Mouse (Mus musculus): ENCODE measurements around the gene Ctdsp2.
A peak's percentile ranks its signal among the peaks of the same experiment; 100 is the strongest.

Ctdsp2 gene

DNA sequence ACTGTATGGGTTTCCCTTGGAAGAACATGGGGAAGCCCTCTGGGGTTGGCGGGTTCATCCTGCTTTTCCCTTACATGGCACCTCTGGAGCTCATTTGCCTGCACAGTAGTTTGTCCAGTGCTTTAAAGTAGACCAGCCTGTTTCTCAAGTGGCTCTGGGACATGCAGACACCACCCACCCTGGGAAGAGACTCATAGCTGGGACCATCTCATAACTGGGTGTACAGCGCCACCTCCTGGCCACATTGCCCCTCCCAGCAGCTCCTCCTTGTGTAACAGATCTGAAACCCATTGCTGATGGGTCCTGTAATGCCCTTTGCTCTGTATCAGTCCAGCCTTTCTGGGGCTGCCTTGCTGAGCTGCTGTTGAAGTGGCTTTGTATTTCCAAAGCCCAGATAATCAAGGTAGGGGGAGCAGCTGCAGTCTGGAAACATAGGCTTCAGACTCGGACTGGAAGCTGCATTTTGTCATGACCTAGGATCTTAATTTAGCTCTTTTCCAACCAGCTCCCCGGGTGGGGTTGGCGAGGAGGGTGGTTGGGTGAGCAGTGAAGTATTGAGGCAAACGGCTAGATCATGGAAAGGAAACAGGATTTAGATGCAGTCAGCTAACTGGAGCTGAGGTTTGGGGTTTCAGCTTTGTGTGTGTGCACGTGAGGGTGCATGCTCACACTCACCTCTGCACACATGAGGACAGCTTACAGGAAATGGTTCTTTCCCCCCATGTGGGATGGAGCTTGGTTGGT, 12.0 kb downstream of the Ctdsp2 start:
- DNase-seq (ENCODE audit: low spot score) = peak; percentile 84

DNA sequence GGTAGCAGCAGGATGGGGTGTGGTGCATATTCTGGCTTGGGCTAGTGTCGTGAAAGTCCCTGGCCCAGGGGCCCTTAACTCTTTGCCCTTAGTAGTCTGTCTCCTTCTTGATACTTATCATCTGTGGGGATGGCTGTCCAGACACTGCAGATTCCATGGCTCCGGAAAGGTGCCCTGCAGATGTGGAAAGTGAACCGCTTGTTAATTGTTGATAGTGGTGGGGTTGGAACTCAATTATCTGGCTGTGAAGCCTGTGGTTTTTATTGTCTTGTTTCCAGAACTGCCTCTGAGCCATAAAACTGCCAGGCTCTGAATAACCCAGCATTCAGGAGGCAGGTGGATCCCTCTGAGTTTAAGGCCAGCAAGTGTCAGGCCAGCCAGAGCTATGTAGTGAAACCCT, 13.2 kb downstream of the Ctdsp2 start:
- no peak for DNase-seq (ENCODE audit: low spot score)

DNA sequence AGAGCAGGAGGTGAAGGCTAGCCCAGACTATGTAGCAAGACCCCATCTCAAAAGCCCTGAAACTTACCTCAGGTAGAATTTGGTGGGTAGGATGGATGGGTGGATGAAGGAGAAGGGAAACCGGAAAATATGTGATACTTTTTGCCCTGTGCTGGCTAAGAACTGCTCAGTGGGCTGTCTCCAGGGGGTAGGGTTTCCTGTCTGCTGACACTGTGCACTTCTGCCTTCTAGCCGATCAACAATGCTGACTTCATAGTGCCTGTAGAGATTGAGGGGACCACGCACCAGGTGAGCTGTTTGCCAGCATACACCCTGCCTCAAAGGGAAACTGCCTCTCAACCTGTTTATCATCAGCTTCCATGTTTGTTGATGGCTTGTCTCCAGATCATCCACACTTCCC, 15.1 kb downstream of the Ctdsp2 start:
- DNase-seq (ENCODE audit: low spot score) = no peak

DNA sequence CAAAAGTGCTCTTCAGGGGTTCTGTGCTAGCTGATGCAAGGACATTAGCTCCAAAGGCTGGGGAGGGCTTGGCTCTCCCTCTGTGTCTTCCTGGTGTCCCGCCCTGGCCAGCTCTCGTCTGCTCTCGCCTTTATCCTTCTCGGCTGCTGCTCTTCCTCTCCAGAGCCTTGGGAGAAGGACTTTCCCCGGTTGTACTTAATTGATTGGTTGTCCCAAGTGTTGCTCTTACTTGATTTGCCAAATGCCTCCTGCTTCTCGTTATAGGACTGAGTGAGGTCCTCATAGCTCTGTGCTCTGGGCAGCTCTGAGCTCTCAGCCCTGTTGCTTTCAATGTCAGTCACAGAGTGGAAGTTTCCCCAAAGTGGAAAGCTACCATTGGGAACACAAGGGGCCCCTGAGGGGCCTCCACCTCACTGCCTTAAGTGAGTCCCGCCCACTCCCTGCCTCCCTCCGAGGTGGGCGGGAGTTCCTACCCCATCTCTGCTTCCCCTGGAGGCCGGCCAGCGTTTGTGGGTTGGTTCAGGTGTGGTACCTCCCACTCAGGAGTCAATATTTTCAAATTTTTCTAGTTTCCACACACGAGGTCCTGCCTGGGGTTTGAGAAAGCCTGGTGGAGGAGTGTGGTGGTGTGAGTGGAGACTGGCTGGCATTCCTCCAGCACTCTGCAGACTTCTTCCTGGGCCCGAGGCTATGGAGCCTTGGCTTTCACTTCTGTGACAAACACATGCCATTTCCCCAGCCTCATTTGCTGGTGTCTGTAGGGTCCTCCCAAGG, 19.0 kb downstream of the Ctdsp2 start:
- DNase-seq (ENCODE audit: low spot score) = no peak

DNA sequence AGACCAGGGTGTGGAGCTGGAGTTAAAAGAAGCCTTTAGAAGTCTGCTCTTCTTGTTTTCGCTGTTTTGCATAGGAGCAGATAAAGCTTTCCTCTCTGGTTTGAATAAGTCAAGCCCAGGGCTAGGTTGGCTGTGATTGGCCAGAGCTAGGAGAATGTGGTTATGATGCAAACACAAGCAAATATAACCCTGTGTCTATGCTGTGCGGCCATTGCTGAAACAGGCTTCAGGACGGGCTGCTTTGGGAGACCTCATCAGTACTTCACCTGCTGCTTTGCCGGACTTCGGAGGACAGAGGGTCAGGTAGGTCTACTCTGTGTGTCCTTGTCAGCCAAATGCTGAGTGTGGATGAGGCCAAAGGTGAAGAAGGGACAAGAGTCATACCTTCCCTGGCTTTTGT, 22.0 kb downstream of the Ctdsp2 start, which contains the start of gene Avil:
Avil (plus strand) TSS at position 181 of the 400 bp plus-strand sequence.
- DNase-seq (ENCODE audit: low spot score) = no peak

DNA sequence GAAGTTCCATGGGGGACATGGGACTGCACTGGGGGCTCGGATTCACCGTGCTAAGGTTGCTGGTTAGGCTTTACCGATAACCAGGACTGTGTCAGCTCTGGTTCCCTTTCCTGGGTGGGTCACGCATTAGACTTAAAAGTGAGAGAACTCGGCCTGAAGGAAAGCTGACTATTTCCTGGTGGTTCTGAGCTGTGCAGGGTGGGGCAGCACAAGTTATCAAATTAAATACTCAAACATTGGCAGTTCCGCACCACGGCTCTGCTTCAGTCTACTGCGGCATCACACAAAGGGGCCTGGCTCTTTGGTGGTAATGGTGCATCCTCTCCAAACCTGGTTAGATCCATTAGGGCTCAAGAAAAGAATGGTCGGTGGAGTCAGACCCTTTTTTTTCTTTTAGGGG, 22.8 kb downstream of the Ctdsp2 start:
- DNase-seq (ENCODE audit: low spot score) = no peak

DNA sequence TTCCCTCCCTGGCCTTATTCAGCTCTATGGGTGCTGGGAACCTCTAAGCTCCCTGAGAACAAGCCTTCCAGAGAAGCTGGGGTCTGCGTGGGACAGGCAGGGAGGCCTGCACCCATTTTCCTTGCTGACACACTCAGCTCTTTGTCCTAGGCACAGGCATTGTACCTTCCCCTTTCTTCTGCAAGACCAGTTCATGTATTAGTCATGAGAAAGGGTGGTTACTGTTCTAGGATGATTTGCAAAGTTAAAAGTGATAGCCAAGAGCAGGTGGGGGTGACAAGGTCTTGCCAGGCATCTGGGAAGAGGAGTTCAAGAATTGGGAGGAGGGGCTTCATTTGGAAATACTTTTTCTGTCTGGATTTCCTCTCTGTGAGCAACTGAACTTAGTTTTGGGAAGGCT, 23.5 kb downstream of the Ctdsp2 start:
- DNase-seq (ENCODE audit: low spot score) = no peak

DNA sequence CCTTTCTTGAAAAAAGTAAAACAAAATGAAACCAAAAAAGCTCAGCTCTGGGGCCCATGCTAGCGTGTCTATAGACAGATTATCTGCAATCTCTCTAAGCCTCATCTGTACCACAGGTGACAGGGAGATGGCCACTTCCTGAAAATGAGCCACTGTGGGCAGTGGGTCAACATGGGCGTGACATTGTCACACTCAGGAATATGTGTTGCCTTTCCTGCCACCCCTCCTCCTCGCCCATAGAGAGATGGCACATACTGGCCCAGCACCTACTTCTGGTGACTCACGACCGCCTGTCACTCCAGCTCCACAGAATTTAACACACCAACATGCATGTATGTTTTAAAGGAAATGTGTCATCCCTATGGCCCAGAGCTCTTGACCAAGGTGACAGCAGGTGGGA, 24.2 kb downstream of the Ctdsp2 start:
- DNase-seq (ENCODE audit: low spot score) = no peak

DNA sequence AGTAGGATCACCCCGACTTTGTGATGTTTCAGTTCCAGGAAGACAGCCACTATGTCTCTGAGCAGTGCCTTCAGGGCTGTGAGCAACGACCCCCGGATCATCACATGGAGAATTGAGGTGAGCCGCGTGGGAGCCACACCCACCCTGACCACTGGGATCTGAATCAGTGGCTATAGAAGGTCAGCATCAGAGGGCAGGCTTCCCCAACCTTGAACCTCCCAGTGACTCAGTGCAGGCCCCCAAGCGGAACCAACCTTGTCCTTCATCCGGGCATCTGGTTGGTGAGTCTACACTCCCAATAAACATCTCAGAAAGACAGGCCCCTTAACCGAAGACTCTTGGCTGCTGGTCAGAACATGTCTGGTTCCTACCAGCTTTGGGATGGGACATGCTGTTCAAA, 24.8 kb downstream of the Ctdsp2 start:
- no peak for DNase-seq (ENCODE audit: low spot score)

DNA sequence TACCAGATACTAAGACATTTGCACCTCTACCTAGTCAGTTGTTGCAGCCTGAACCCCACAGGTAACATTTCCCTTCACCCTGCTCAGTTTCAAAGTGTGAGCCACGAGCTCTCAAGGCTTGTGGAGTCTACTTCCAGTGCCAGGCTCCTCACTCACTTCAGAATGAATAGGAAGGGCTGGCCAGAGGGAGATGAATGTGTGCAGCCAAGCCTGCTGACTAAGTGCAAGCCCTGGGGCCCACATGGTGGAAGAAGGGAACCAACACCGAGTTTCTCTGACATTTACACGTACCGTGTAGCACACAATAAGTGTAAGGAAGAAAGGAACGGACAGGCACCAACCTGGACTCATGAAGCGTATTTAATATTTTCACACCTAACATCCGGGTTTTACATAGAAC, 25.3 kb downstream of the Ctdsp2 start:
- DNase-seq (ENCODE audit: low spot score) = no peak

DNA sequence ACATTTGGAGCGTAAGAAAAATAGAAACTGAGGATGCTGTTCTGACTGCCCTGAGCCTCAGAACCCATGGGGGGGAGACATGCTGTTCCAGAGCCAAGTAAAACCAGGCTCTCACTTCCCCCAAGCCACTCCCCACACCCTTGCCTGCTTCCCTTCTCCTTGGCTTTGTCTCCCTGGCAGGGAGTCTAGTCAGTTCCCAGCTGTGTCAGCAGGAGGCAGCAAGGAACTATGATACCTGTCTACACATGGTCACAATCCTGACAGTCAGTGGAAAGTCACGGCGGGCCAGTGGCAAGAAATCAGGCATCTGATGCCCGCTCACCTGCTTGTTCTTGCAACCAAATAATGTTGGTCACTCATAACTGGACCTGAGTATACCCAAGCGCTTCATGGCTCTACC, 38.0 kb downstream of the Ctdsp2 start:
- no peak for DNase-seq (ENCODE audit: low spot score)

DNA sequence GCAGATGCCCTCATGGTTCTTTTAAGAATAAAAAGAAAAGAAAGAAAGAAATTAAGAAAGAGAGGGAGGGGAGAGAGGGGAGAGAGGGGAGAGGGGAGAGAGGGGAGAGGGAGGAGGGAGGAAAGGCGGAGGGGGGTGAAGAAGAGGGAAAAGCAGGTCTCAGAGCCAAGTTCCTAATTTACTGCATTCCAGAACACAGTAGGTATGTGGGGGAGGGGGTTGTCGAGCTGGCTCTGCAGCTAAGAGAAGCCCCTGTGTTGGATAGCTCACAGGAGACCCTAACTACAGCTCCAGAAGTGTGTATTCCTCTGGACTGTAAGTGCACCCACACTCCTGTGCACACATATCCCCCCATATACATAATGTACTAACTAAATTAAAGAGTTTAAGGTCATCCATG, 38.6 kb downstream of the Ctdsp2 start:
- no peak for DNase-seq (ENCODE audit: low spot score)

DNA sequence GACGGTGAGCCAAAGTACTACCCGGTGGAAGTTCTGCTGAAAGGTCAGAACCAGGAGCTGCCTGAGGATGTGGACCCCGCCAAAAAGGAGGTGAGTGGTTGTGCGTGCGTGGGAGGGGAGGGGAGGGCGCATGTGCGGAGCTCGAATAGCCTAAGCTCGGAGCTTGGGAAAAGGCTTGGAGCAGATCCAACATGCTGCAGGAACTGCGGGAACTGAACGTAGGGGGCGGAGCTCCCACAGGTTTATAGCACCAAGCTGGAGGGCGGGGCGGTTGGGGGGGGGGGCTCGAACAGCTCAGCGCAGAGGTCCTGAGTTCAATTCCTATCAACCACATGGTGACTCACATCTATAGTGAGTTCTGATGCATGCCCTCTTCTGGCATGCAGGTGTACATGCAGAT, 39.9 kb downstream of the Ctdsp2 start:
- no peak for DNase-seq (ENCODE audit: low spot score)

DNA sequence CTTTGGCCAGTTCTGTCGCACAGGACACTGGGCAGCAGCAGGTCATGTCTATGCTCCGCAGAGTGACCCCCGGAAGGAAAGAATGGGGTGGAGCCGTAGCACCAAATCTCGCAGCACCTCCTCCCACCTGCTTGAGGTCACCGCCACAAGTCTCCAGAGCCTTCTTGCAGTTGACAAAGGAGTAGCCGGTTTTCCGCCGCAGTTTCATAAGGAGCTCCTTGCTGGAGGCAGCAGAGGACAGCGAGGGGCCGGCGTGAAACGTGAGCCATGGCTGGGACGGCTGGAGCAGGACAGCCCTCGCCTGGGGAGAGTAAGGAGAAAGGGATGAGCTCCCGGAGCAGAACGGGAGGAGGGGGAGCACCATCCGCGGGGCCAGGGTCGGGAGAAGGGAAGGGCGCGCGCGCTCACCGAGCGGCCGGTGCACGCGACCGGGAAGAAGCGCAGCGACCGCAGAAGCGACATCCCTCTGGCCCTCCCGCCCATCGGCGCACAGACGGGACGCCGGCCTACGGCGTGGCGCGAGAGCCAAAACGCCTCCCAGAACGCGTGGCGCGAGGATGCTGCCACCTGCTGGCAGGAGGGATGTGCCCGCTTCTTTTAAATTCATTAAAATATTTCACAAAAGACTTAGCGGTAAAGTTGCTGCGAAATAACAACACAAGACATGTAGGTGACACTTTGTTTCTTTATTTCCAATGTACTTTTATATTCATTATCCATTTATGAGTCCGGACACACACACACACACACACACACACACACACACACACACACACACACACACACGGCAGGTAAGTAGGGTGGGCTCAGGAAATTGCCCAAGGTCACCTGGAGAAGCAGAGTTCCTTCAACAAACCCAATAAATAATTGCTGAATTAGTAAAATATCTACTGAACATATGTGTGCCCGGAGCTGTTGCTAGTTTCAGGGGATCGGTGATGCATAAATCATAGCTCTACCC, 52.1 kb downstream of the Ctdsp2 start, which contains the start of gene Tsfm:
Tsfm (minus strand) TSS at position 505 of the 961 bp plus-strand sequence.
- DNase-seq (ENCODE audit: low spot score) = peak; percentile 91

DNA sequence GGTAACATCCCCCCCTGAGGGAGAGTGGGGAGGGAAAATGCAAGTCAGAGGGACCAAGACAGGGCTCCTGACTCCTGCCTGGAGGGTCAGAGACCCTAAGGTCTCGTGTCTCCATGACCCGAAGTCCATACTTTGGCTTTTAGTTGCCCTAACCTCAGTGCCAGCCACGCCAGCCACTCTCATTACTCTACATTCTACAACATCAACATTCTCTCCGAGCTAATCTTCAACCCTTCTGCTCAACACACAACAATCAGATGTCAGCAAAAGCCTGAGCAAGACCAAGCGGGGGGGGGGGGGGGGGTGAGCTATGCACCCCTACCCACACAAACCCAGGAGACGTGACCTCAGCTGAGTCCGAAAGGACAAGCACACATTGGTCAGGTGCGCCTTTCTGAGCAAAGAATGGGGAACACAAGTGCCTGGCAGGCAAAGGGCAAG, 54.8 kb downstream of the Ctdsp2 start:
- DNase-seq (ENCODE audit: low spot score) = no peak

DNA sequence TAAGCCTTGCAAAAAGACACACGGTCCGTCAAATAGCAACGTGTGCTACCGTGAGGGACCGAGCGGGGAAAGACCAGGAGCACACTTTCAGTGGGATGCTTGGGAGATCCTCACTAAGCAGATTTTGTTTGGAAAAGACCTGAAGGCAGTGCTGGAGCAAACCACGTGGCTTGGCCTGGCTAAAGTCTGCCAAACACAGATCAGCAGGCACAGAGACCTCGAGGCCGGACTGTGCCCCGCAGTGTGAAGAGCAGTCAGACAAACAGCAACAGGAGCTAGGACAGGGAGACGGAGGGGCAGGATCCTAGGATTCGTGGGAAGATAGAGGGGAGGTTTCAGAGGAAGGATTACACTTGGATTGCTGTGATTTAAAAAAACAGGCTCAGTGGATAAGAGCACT, 57.8 kb downstream of the Ctdsp2 start:
- no peak for DNase-seq (ENCODE audit: low spot score)

DNA sequence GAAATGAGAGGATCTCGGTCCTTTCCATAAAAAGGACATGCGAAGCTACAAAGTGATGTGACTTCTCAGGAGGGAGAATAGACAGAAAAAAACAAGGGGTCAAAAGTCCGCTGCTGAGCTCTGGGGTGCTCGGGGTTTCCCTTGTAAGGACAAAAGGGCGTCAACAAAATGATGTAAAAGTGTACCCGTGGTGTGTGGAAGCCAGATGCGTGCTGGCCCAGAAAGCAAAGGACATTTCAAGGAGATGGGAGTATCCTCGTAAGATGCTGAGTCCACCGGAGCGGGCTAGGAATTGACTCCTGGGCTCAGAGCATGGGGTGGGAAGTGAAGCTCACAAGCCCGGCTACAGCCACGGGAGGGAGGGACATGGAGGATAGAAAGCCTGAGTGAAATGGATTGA, 59.1 kb downstream of the Ctdsp2 start:
- DNase-seq (ENCODE audit: low spot score) = no peak

DNA sequence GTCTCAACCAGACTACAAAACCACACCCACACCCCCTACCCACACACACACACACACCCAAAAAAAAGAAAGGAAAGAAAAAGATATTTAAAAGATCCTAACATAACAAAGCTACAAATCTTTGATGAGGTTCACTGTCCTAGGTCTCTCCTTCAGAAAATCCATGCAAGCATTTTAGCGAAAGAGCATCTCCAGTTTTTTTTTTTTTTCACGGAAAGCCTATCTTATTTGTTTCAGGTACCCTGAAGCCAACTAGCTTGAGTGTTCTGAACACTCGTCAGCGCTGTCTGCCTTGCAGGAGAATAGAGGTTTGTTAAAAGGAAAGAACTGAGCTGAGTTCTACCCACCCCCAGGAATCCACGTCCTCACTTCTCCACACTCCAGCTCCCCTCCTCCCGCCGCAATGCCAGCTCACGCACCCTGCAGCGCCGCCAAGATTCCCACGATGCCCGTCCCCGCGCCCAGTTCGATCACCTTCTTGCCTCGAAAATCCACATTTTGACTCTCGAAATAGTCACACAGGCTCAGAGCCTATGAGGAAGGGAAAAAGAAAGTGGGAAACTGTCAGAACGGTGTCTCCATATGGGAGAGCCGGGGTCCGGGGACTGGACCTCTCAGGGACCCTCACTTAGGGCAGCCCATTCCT, 62.2 kb downstream of the Ctdsp2 start:
- DNase-seq (ENCODE audit: low spot score) = no peak

DNA sequence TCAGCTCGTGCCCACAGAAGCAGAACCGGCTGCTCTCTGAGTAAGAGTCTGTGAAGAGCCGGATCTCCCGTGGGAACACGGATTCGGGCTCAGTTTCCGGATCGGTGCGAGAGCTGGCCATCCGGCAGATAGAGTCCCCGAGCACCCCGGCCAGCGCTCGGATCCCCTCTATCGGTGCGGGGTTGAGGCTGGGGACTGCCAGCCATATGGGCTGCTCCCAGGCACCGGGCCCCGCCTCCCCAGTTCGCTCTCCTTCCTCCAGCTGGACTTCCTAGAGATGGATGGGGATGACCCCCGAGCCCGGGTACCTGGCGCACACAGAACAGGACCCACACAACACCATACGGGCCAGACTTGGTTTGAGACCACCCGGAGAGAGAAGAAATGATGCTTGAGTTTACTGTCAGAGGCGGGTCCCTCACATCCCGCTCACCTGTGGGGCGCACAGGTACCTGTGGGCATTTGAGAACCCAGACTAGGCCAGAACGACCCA, 62.8 kb downstream of the Ctdsp2 start, which contains the start of the genes Mettl1 and Eef1akmt3:
Mettl1 (plus strand) TSS at position 141 of the 493 bp plus-strand sequence.
Eef1akmt3 (minus strand) TSS at position 240 of the 493 bp plus-strand sequence.
- DNase-seq (ENCODE audit: low spot score) = peak; percentile 51

DNA sequence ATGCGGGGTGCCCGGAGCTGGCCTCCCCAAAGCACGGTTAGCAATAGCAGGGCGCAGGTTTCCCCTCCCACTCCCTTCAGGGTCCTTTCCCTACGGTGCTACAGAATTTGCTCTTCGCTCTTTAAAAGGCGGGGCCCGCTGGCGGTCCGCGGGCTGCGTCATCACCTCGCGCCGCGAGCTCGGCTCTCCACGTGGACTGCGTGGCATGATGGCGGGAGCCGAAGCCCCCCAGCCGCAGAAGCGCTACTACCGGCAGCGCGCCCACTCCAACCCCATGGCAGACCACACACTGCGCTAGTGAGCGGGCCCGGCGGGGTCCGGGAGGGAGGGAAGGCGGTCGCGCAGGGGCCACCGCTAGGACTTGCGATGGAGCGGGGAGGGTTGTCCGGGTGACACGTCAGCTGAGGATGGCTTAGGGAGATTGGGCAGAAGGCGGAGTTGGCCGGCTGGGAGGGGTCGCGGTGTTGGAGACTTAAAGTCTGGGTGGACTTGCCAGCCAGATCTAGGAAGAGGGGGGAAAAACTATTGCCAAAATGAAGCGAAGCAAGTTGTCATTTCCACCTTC, 63.3 kb downstream of the Ctdsp2 start:
- DNase-seq (ENCODE audit: low spot score) = peak; percentile 88
